Mouse (Mus musculus): ENCODE measurements around the gene Spcs2.

Spcs2 gene

GRCm38 (mm10) chr7:99863362-99863761 is at the start of gene Spcs2:
Gene Spcs2, minus strand, starts transcription at chr7:99863462.
- no peaks in the 10 kb centered on the region for H3K36me3 ChIP-seq (ENCODE audit: control insufficient read depth, insufficient read depth, low read length, poor library complexity, severe bottlenecking)
- no peak for DNase-seq (ENCODE audit: low read depth, low spot score)
- H3K27me3 ChIP-seq (ENCODE audit: control insufficient read depth, insufficient read depth, low read length, poor library complexity, severe bottlenecking): no peaks in the 10 kb centered on the region

- H3K27me3 ChIP-seq (ENCODE audit: control insufficient read depth, insufficient read depth, low read length, poor library complexity, severe bottlenecking): no peaks in the 10 kb centered on the region
- no peak for DNase-seq (ENCODE audit: low read depth, low spot score)
- no peaks in the 10 kb centered on the region for H3K36me3 ChIP-seq (ENCODE audit: control insufficient read depth, insufficient read depth, low read length, poor library complexity, severe bottlenecking)
Measured at GRCm38 (mm10) chr7:99911038-99911437, 47.8 kb upstream of the Spcs2 start.

DNA sequence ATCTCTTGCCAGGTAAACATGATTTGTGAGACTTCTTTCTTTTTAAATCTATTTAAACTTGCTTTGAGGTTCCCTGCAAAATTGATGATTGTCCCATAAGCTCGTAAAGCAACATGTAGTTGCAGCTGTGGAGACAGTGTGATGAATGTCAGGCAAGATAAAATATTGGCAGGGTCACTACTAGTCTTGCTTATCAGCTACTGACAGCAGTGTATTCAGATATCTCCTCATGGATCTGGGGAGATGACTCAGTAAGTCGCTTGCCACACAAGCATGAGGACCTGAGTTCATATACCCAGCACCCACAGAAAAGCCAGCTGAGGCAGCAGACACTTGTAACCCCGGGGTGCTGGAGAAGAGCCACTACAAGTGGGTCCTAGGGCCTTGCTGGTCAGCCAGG is 44.2 kb upstream of the Spcs2 start:
- DNase-seq (ENCODE audit: low read depth, low spot score): no peak
- H3K27me3 ChIP-seq (ENCODE audit: control insufficient read depth, insufficient read depth, low read length, poor library complexity, severe bottlenecking): no peaks in the 10 kb centered on the region
- no peaks in the 10 kb centered on the region for H3K36me3 ChIP-seq (ENCODE audit: control insufficient read depth, insufficient read depth, low read length, poor library complexity, severe bottlenecking)

GRCm38 (mm10) chr7:99906346-99906745 is 43.1 kb upstream of the Spcs2 start:
- Histone ChIP-seq H3K27me3 (ENCODE audit: control insufficient read depth, insufficient read depth, low read length, poor library complexity, severe bottlenecking) (no peaks in the 10 kb centered on the region), H3K36me3 (ENCODE audit: control insufficient read depth, insufficient read depth, low read length, poor library complexity, severe bottlenecking) (no peaks in the 10 kb centered on the region)
- no peak for DNase-seq (ENCODE audit: low read depth, low spot score)

DNA sequence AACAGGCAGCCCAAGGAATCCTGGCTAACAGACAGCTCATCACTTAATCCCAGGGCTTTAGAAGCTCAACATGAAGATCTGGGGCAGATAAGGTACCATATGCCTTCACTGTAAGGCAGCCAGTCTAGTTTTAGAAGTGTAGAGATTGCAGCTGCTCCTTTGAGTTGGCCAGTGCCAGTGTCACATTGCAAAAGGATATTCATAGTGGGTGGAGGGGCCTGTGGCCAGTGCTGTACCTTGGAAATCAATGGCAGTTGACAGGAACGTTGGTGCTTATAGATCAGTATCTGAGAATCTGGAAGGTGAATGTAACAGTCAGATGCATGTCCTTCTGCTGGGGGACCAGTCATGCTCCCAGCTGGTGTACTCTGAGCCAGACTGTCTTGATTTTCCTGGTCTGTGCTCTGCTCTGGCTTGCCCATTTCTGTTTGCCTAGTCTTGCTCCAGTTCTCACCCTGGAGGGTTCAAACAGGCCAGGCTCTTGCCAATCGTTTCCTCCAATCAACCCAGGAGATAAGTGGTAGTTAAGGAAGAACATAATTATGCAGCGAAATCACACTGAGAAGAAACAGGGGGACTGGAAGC is 41.3 kb upstream of the Spcs2 start:
- DNase-seq (ENCODE audit: low read depth, low spot score): no peak
- no peaks in the 10 kb centered on the region for H3K36me3 ChIP-seq (ENCODE audit: control insufficient read depth, insufficient read depth, low read length, poor library complexity, severe bottlenecking)
- no peaks in the 10 kb centered on the region for H3K27me3 ChIP-seq (ENCODE audit: control insufficient read depth, insufficient read depth, low read length, poor library complexity, severe bottlenecking)

DNA sequence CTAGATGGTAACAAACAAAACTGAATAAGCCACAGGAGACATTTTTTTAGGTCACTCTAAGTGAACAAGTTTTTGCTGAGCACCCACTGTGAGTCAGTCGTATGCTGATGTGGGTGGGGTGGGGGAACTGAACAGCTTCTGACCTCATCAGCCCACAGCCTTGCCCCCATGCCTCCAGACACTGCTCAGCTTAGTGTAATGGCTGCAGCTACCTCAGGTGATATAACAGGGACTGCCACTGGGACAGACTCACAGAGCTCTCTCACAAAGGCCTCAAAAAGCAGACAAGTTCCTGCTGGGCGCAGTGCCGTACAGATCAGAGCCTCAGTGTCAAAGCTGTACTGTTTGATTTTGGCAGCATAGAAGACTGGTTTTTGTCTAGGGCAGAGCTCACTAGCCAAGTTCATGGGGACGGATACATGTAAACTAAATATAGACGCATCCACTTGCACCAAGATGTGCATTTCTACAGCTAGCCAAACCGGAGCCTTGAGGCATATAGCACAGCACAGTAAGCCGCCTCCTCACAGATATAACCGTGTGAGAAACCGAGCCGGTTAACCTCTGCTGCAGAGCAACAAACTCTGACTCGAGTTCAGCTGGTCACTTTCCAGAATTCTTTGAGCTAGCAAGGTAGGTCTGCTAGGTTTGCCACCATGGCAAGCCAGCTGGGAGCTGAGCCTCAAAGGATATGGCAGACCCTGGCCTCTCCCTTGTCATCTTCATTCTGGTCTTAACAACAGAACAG is 39.8 kb upstream of the Spcs2 start:
- Histone ChIP-seq H3K27me3 (ENCODE audit: control insufficient read depth, insufficient read depth, low read length, poor library complexity, severe bottlenecking) (no peaks in the 10 kb centered on the region), H3K36me3 (ENCODE audit: control insufficient read depth, insufficient read depth, low read length, poor library complexity, severe bottlenecking) (no peaks in the 10 kb centered on the region)
- no peak for DNase-seq (ENCODE audit: low read depth, low spot score)

DNA sequence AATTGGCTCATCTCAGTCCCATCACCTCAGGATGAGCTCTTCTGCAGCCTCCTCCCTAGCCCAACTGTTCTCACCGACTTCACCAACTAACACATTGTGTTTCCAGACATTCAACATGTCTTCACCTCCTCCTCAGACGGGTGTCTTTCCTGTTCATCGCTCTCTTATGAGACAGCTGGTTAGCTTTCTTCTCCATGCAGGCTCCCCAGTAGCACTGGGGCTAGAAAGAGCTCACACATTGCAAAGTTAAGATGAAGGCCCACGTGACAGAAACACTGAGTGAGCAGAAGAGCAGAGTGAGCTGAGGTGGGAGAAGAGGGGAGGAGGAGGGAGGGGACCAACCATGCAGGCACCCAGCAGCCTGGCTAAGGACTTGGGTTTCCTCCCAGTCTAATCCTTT is 38.9 kb upstream of the Spcs2 start:
- DNase-seq (ENCODE audit: low read depth, low spot score): no peak
- H3K27me3 ChIP-seq (ENCODE audit: control insufficient read depth, insufficient read depth, low read length, poor library complexity, severe bottlenecking): no peaks in the 10 kb centered on the region

GRCm38 (mm10) chr7:99896905-99897304 is 33.6 kb upstream of the Spcs2 start:
- Histone ChIP-seq H3K36me3 (ENCODE audit: control insufficient read depth, insufficient read depth, low read length, poor library complexity, severe bottlenecking) (no peaks in the 10 kb centered on the region), H3K27me3 (ENCODE audit: control insufficient read depth, insufficient read depth, low read length, poor library complexity, severe bottlenecking) (no peaks in the 10 kb centered on the region)
- DNase-seq (ENCODE audit: low read depth, low spot score): no peak

More for the DNA sequence above, 38.9 kb upstream of the Spcs2 start:
- H3K36me3 ChIP-seq (ENCODE audit: control insufficient read depth, insufficient read depth, low read length, poor library complexity, severe bottlenecking): no peaks in the 10 kb centered on the region

GRCm38 (mm10) chr7:99894478-99894877 is 31.2 kb upstream of the Spcs2 start:
- no peak for DNase-seq (ENCODE audit: low read depth, low spot score)
- H3K36me3 ChIP-seq (ENCODE audit: control insufficient read depth, insufficient read depth, low read length, poor library complexity, severe bottlenecking): no peaks in the 10 kb centered on the region

GRCm38 (mm10) chr7:99893967-99894366 is 30.7 kb upstream of the Spcs2 start:
- Histone ChIP-seq H3K27me3 (ENCODE audit: control insufficient read depth, insufficient read depth, low read length, poor library complexity, severe bottlenecking) (no peaks in the 10 kb centered on the region), H3K36me3 (ENCODE audit: control insufficient read depth, insufficient read depth, low read length, poor library complexity, severe bottlenecking) (no peaks in the 10 kb centered on the region)
- DNase-seq (ENCODE audit: low read depth, low spot score): no peak

More at GRCm38 (mm10) chr7:99894478-99894877, 31.2 kb upstream of the Spcs2 start:
- no peaks in the 10 kb centered on the region for H3K27me3 ChIP-seq (ENCODE audit: control insufficient read depth, insufficient read depth, low read length, poor library complexity, severe bottlenecking)

DNA sequence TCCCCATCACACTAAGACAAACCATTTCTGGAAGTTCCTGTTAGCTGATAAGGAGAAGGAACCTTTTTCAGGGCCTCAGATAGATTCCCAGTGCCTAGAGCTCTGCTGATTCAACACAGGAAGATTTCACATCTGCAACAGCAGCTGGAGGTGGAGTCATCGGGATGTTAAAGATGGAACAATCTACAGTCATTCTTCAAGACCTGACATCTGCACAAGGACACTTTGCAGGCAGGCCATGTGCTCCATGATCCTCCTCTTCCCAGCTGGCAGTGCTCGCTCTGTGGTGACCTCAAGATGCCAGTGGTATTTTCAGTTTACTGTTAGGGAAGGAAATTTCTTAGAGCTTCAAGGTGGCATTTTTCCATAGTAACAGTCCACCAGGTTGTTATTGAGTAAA is 29.1 kb upstream of the Spcs2 start:
- no peaks in the 10 kb centered on the region for H3K27me3 ChIP-seq (ENCODE audit: control insufficient read depth, insufficient read depth, low read length, poor library complexity, severe bottlenecking)
- H3K36me3 ChIP-seq (ENCODE audit: control insufficient read depth, insufficient read depth, low read length, poor library complexity, severe bottlenecking): no peaks in the 10 kb centered on the region
- no peak for DNase-seq (ENCODE audit: low read depth, low spot score)

- Histone ChIP-seq H3K36me3 (ENCODE audit: control insufficient read depth, insufficient read depth, low read length, poor library complexity, severe bottlenecking) (no peaks in the 10 kb centered on the region), H3K27me3 (ENCODE audit: control insufficient read depth, insufficient read depth, low read length, poor library complexity, severe bottlenecking) (no peaks in the 10 kb centered on the region)
- DNase-seq (ENCODE audit: low read depth, low spot score): no peak
Measured at GRCm38 (mm10) chr7:99891471-99891870, 28.2 kb upstream of the Spcs2 start.

GRCm38 (mm10) chr7:99890168-99890755 is 27.0 kb upstream of the Spcs2 start:
- no peak for DNase-seq (ENCODE audit: low read depth, low spot score)
- Histone ChIP-seq H3K27me3 (ENCODE audit: control insufficient read depth, insufficient read depth, low read length, poor library complexity, severe bottlenecking) (no peaks in the 10 kb centered on the region), H3K36me3 (ENCODE audit: control insufficient read depth, insufficient read depth, low read length, poor library complexity, severe bottlenecking) (no peaks in the 10 kb centered on the region)

DNA sequence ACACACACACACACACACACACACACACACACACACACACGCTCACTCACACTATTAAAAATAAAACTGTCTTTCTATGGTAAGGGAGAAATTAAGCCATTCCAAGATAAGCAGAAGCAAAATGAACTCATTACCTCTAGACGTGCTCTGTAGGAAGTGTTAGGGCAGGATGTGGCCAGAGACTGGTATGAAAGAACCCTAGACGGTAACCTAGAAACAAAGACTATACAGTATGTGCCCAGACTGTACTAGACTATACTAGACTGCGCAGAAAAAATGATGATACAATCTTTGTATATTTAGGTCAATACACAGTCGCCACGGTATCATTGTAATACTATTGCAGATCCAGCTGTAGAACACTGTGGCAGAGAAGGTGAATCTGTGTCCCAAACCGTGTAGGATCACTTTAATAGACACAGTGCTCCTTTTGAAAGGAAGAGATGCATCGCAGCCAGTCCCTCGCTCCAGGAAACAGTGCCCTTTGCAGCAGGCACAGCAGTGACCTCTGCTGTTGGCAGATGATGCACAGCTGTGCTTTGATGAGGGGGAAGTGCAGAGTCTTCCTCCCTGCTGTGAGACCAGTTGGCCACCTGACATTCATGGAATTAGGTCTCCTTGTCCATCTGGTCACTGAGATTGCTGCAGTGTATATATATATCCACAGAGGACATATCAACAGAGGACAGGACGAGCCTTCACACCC is 26.1 kb upstream of the Spcs2 start:
- peak; percentile 27 for DNase-seq (ENCODE audit: low read depth, low spot score)
- Histone ChIP-seq H3K36me3 (ENCODE audit: control insufficient read depth, insufficient read depth, low read length, poor library complexity, severe bottlenecking) (no peaks in the 10 kb centered on the region), H3K27me3 (ENCODE audit: control insufficient read depth, insufficient read depth, low read length, poor library complexity, severe bottlenecking) (no peaks in the 10 kb centered on the region)

DNA sequence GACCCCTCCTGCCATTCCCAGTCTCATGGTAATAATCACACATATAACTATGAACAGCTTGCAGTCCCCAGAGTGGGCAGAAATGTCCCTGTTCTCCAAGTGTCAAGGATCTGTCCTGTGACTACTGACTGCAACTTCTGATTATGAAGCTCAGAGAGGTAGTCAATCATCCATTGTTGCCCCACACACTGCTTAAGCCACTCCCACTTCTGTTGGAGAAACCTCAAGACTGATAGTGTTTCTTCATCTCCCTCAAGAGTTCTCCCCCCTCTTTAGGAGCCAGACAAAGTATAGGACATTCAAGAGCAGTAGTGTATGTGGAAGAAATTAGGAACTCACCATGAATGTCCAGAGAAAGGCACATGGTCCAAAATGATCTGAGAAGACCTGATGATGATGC is 24.5 kb upstream of the Spcs2 start:
- no peak for DNase-seq (ENCODE audit: low read depth, low spot score)
- Histone ChIP-seq H3K27me3 (ENCODE audit: control insufficient read depth, insufficient read depth, low read length, poor library complexity, severe bottlenecking) (no peaks in the 10 kb centered on the region), H3K36me3 (ENCODE audit: control insufficient read depth, insufficient read depth, low read length, poor library complexity, severe bottlenecking) (no peaks in the 10 kb centered on the region)
